Mouse (Mus musculus): ENCODE measurements around the gene Yeats4.
A peak's percentile ranks its signal among the peaks of the same experiment; 100 is the strongest.

The Yeats4 gene

DNA sequence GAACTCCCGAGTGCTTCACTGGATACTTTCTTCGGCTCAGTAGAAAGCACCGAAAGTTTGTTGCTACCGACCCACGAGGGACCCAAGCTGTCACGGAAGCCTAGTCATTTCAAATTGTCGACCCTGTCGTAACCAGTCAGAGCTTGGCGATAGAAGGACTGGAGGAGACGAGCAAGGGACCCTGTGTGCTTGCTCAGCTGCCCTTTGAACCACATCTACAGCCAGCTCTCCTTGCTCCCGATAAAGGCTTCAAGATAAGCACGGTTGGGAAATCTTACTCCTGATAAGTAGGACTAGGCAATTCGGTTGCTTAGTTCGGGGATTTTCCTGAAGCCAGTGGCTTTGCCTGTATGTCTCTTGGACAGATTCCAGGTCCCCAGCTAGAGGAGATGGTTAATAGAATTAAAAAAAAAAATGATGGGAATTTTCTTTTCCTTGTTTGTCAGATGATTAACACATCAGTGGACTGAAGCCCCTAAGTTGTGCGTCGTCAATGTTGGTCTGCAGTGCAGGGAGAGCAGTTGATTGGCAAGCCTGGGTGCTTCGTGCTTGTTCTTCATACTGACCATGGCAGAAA, 21.2 kb downstream of the Yeats4 start:
- peak; percentile 73 for DNase-seq (ENCODE audit: low read depth)

DNA sequence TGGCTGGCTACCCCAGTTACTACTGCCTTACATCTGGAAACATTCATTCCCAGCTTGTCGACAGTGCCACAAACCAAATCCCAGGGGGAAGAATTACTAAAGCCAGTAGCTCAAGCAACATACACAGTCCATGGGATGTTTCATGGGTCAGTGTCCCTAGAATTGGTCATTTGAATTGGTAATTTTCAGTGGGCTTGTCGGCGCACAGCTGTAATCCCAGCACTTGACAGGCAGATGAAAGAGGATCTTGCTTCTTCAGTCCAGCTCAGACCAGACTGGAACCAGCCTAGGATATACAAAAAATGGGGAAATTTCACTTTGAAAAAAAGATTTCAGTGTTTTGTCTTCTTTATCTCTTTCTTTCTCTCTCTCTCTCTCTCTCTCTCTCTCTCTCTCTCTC, 24.6 kb downstream of the Yeats4 start:
- DNase-seq (ENCODE audit: low read depth): peak; percentile 45

- no peak for DNase-seq (ENCODE audit: low read depth)
Measured at GRCm38 (mm10) chr10:117196696-117197095, 27.6 kb downstream of the Yeats4 start.

GRCm38 (mm10) chr10:117195748-117196147, 28.6 kb downstream of the Yeats4 start:
- no peak for DNase-seq (ENCODE audit: low read depth)

- no peak for DNase-seq (ENCODE audit: low read depth)
Measured at GRCm38 (mm10) chr10:117195005-117195404, 29.3 kb downstream of the Yeats4 start.

DNA sequence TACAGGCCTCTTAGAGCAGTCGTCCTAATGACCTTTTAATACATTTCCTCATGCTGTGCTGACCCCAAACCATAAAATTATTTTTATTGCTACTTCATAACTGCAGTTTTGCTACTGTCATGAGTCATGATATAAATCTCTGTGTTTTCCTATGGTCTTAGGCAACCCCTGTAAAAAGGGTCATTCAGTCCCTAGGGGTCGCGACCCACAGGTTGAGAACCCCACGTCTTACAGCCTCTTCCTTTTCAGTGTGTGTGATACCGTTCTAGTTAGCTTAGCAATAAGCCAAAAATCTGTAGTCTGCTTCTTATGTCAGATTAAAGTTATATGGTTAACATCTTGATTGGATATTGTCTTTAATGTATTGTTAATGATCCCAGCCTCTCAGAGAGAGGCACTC, 30.9 kb downstream of the Yeats4 start:
- no peak for DNase-seq (ENCODE audit: low read depth)

DNA sequence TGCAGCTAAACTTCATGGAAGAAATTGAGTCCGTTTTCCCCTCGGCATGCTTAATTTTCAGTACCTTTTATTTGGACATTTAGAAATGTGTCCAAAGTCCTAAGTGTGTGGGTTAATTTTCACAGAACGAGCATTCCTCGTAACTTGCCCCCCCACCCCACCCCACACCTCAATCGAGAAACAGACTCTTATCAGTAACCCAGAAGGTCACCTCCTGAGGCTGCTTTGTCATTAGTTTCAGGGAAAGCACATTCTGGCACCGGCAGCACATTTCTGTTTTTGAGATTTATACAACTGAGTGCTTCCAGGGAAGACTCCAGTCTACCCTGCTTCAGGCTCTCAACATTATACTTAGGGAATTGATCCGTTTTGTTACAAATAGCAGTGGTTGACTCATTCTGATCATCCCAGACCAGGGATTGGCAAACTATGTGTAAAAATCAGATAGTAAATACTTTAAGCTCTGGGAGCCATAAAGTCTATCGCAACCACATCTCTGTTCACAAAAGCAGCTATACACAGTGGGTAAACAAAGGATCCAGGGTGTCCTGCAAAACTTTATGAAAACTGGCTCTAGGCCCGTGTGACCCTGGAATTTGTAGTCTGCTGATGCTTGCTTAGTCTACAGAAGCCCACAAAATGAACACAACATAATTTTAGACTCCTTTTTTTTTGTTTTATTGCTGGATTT, 38.8 kb downstream of the Yeats4 start:
- DNase-seq (ENCODE audit: low read depth): no peak

DNA sequence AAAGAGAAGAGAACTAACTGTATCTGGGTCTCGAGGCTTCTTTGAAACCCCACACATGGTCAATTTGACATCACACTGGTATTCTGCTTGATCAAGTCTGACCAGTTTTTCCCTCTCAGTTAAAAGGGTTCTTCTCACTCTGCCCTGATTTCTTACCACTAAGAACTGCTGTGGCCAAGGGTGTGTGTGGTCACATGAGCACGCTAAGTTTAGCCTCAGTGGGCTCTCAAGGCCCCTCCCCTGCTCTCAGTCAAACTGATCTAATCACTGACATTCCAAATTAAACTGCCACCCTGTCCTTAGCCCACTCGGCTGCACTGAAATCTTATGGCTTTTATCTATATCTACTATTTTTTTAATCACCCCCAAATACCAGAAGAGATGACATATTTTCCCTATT, 43.2 kb downstream of the Yeats4 start:
- DNase-seq (ENCODE audit: low read depth): no peak

DNA sequence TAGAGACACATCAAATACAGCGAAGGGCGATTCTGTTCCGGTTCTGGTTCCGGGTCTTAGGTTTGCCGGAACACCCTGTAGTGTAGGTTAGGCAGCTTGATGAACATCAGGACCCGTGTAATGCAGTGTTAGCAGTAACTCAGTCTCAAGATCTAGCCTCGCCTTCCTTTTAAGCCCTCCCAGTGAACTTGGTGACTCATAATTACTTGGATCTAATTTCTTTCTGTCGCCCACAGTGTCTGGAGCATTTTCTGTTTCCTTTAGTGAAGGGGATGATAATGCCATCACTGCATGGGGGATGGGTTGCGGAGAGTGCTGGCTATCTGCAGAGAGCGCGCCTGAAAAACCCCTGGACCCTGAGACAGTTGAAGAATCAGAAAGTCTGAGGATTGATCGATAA, 49.7 kb downstream of the Yeats4 start:
- DNase-seq (ENCODE audit: low read depth): peak; percentile 64

DNA sequence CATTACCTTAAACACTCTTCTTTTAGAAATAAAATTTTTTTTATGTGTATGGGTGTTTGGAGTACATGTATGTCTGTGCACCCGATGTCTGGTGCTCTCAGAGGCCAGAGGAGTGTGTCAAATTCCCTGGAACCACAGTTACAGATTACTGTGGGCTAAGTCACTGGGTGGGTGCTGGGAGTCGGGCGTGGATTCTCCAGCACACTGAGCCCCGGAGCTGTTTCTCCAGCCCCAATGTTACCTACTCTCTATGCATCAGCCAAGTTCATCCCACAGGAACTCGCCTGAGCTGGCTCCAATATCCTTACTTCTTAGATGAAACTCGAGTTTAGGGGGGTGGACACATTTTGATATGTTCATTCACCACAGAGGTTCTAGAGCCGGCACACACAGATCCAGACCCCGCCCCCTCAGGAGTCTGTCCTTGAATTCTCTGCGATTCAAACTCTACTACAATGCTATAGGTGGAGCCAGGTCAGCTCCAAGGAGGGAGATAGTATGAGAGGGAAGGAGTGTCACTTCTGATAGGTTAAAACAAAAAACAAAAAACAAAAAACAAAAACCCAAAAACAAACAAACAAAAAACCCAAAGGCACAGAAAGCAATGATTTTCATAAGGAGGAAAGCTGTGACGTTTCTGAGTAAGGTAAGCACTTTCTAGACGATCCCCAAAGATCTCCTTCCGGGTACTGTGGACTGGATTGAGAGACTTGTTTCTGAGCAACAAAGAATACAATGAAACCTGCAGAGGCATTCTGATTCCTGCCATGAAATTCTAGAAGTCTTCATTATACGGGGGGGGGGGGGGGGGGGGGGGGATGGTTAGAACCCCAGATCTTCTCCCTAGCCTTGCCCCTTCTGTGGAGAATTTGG, 50.5 kb downstream of the Yeats4 start:
- DNase-seq (ENCODE audit: low read depth): peak; percentile 48

DNA sequence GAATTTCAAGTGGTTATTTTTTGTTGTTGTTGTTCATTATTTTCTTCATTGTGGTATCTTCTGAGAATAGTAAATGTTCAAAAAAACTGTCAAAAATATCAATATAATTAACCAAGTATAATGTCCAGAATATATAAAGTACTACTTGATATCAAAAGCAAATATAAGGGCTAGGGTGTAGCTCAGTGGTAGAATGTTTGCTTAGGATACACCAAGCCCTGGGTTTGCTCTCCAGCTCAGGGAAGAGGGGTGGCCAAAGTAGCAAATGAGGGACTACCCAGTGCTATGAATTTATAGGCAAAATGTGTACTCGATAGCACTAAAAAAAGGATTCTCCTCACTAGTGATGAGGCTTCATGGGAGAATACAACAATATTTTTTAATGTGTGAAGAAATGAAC, 51.2 kb downstream of the Yeats4 start:
- DNase-seq (ENCODE audit: low read depth): no peak

- no peak for DNase-seq (ENCODE audit: low read depth)
Measured at GRCm38 (mm10) chr10:117172069-117172468, 52.2 kb downstream of the Yeats4 start.

- DNase-seq (ENCODE audit: low read depth): peak; percentile 30
Measured at GRCm38 (mm10) chr10:117166785-117167425, 57.4 kb downstream of the Yeats4 start.

All from NIH3T3 (cell line).